Mouse (Mus musculus) layer of hippocampus, adult 2 months (tissue): Measurements from ENCODE around the gene Vamp3. TPM values are rescaled to one million over a fixed set of nuclear protein-coding genes. Genes with fewer than 3 reads are reported as not detected.
"Not testable (repeated sequence)": the region's sequence is repeated elsewhere in the genome, so short reads cannot be mapped to it uniquely, and the experiment has no call there.

Experiments used
- DNase-seq, 2 experiments: peaks; one replicate each; pipeline ENCODE4 v3.0.0; 2022; ENCODE audit warnings: low spot score in 2 of 2
- H3K27ac ChIP-seq: fragments of 200-600 bp; 2 replicates; pipeline ENCODE4 v1.8.1; 2022
- H3K4me3 ChIP-seq: fragments of 200-600 bp; 2 replicates; pipeline ENCODE4 v1.8.1; 2022; ENCODE audit warnings: mild to moderate bottlenecking
- CTCF ChIP-seq: fragments of 200-600 bp; conservative IDR thresholded peaks from 2 replicates; pipeline ENCODE4 v1.8.1; 2022; ENCODE audit warnings: antibody characterized with exemption, mild to moderate bottlenecking, moderate library complexity
- total RNA-seq, 2 experiments: library from RNA; stranded (reverse); gene quantifications; 2 replicates each; pipeline ENCODE4 v1.2.3; 2021

Gene Vamp3
- total RNA-seq, 2 experiments from 2014 or later = 27.3 to 31.3 TPM

DNA sequence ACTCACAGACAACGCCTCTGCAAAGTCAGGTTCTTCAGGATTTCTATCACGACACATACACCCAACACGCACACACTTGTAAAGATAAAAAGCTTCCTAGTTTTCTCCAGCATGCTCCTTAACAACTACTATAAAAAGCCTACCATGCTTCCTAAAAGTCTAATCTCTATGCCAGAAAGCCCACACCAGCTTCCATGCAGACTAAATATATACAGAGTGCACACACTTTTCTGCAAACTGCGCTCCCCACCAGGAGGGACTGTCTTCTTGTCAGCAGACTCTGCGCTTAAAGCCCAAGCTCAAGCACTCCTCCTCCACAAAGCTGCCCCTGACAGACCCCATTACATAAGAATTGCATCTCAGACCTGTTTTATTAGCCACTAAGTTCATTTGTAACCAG is 16.3 kb downstream of the Vamp3 start:
- DNase-seq = no peak
- no peak for TF ChIP-seq CTCF
- Histone ChIP-seq H3K27ac (0 out of 2 replicates have a peak overlapping the region, but pooled peaks have one; percentile 8), H3K4me3 (peak overlapping the region; percentile 21; the same call in 1 of the 2 replicates)

DNA sequence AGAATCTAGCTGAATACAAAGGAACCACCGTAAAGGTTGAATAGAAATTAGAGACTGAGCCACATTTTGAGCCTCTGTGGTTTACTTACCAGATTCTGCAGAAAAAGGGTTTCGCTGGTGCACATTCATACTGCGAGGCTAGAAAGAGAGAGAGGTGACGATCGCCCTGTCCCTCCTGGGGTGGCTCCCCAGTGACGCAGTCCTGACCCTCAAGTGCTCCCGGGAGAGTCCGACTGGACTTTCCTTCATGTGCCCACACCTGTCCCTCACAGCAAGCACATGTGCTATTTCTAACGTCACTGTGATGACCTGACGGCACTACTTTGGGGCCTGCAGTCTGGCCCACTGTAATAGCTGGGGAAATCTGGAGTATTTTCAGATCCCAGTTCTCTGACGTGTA is 20.0 kb downstream of the Vamp3 start:
- Histone ChIP-seq H3K4me3 (no peak overlapping the region), H3K27ac (no peak overlapping the region)
- DNase-seq = no peak
- TF ChIP-seq CTCF = no peak

DNA sequence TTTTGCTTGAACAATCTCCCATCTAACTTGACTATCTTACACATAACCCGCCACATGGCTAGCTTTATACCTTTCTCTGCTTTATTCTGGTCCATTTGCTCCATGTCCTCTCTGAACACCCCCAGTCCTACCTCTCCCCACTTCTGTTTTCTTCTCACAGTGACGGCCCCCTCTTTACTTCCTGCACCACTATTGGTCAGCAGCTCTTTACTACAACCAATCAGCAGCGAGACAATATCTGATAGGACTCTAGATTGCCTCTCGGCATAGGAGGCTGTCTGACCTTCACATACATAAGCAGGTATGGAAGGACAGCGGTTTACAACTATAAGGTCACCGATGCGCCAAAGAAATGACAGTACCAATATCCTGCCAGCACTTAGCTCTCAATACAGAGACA is 21.2 kb downstream of the Vamp3 start:
- TF ChIP-seq CTCF = no peak
- Histone ChIP-seq H3K27ac (no peak overlapping the region), H3K4me3 (no peak overlapping the region)
- DNase-seq = no peak

DNA sequence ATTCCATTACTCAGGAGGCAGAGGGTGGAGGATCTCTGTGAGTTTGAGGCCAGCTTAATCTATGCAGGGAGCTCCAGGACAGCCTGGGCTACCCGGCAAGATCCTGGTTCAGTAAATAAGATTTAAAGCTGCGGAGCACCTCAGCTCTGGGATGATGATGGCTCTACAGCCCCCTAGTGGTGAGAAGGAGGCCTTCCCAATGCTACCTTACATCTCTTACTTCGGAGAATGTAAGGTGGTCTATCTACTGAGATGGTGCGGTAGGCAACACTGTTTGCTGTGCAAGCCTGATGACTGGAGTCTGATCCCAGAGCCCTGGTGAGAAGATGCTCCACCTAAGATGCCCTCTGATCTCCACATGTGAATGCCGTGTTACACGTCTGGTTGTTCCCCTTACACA is 30.8 kb downstream of the Vamp3 start:
- no peak overlapping the region for H3K4me3 ChIP-seq
- no peak overlapping the region for H3K27ac ChIP-seq
- peak in 1 of 2 experiments; percentile 27 for DNase-seq
- peak; percentile 84 for TF ChIP-seq CTCF

DNA sequence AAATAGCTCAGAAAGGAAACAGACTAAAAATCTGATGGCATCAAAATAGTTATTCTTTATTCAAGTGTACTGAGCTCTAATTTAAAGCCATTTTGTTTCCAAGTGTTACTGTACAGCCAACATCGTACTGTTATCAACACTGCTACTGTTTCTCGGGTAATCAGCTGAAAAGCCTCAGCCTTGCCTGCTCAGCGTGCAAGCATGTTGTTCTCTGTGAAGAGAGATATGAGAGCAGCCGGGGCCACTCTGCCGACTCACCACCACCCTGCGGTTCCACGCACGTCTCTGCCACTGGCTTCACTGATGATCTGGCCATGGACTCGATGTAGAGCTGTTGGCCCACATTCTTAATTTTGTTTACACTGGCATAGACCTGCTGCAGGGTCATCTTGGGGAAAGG is 33.6 kb downstream of the Vamp3 start:
- no peak for TF ChIP-seq CTCF
- no peak for DNase-seq
- no peak overlapping the region for H3K27ac ChIP-seq
- H3K4me3 ChIP-seq = no peak overlapping the region

GRCm38 (mm10) chr4:151017356-151017755 is 40.4 kb downstream of the Vamp3 start:
- not testable (repeated sequence) for H3K27ac ChIP-seq, H3K4me3 ChIP-seq, DNase-seq

DNA sequence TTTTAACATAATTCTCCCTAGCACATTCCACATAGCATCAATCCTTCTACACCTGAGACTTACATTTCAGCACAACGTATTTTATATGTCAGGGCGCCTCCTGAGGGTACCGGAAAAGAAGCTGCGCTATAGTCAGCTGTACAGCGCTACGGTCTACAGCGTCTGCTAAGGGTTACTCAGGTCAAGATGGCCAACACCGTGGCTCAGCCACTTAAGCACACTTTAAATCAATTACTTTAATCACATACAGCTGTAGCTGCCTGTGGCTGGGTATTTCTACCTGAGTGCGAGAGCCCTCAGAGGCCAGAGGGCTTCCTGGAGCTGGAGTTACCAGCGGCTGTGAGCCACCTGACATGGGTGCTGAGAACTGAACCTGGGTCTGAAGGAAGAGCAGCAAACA is 41.8 kb downstream of the Vamp3 start:
- Histone ChIP-seq H3K27ac (no peak overlapping the region), H3K4me3 (no peak overlapping the region)
- no peak for TF ChIP-seq CTCF
- no peak for DNase-seq

GRCm38 (mm10) chr4:151010316-151010715 is 47.4 kb downstream of the Vamp3 start:
- TF ChIP-seq CTCF = no peak
- Histone ChIP-seq H3K27ac (no peak overlapping the region), H3K4me3 (no peak overlapping the region)
- DNase-seq = no peak

GRCm38 (mm10) chr4:151006945-151007344 is 50.8 kb downstream of the Vamp3 start:
- Histone ChIP-seq H3K27ac (no peak overlapping the region), H3K4me3 (no peak overlapping the region)
- peak in 1 of 2 experiments; percentile 75 for DNase-seq
- TF ChIP-seq CTCF = peak; percentile 78

- no peak overlapping the region for H3K4me3 ChIP-seq
- no peak overlapping the region for H3K27ac ChIP-seq
- TF ChIP-seq CTCF = no peak
- DNase-seq = no peak
These were observed 52.0 kb downstream of the Vamp3 start for GRCm38 (mm10) chr4:151005656-151006318.

DNA sequence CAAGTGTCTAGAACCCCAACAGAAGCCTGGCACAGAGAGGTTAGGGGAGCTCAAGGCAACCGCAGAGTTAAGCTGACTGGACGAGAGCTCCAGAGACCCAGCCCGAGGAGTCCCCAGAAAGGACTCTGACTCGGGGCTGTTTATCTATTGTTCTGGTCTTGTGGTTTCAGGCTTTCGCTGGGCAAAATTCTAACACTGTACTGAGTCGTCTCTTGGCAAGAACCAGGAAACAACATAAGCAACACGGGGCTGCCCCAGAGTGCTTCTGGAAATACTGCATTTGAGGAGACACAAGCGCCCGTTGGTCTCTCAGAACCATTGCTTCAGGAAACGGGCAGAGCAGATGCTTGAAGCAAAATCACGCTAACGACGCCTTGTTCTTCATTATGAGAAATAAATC is 56.4 kb downstream of the Vamp3 start:
- Histone ChIP-seq H3K4me3 (no peak overlapping the region), H3K27ac (no peak overlapping the region)
- TF ChIP-seq CTCF = no peak
- no peak for DNase-seq

- TF ChIP-seq CTCF = no peak
These were observed 59.1 kb downstream of the Vamp3 start for GRCm38 (mm10) chr4:150998626-150999025.

More at GRCm38 (mm10) chr4:150998626-150999025, 59.1 kb downstream of the Vamp3 start:
- no peak overlapping the region for H3K4me3 ChIP-seq
- no peak for DNase-seq
- no peak overlapping the region for H3K27ac ChIP-seq

Other genes starting within 250 kb of the Vamp3 start
- 10 to 100 TPM; 42.5 to 50.6 TPM for gene Errfi1, start 204.0 kb downstream of the Vamp3 start, total RNA-seq
- gene Park7, start 143.5 kb downstream of the Vamp3 start, total RNA-seq = 100 to 1,000 TPM; 250 to 252 TPM
- gene Tnfrsf9, start 143.4 kb downstream of the Vamp3 start, total RNA-seq = under 1 TPM; 0.39 to 0.41 TPM
- not detected for gene Uts2, start 60.9 kb downstream of the Vamp3 start, total RNA-seq
- 10 to 100 TPM; 31.6 to 35.6 TPM for gene Per3, start 13.3 kb downstream of the Vamp3 start, total RNA-seq
- gene Gm13090, start 31.6 kb upstream of the Vamp3 start, total RNA-seq = not detected